Mouse (Mus musculus) hindbrain, embryonic 14.5 days (tissue): ENCODE data around the gene DXBay18. TPM values are rescaled to one million over a fixed set of nuclear protein-coding genes. Genes with fewer than 3 reads are reported as not detected.

ENCODE experiments used
- polyA plus RNA-seq: library from polyadenylated mRNA; unstranded; fragments of >200 nt; fragmentation: Nextera tagmentation; extraction: Ambion mirVana; gene quantifications from 2 replicates; pipeline ENCODE4 v1.2.1, GENCODE M21; 2014

Gene DXBay18
- polyA plus RNA-seq, 1 experiment from 2014 or later = not detected

Other genes with a start within 250 kb of the DXBay18 start
- 78.6 and 81.5 TPM in 2 replicates for gene Cetn2, start 231.0 kb downstream of the DXBay18 start, polyA plus RNA-seq
- 51.0 and 58.6 TPM in 2 replicates for gene Nsdhl, start 230.9 kb downstream of the DXBay18 start, polyA plus RNA-seq
- gene Zfp185, start 162.1 kb downstream of the DXBay18 start, polyA plus RNA-seq = 1.2 and 1.4 TPM in 2 replicates
- gene Pnma5, start 112.3 kb downstream of the DXBay18 start, polyA plus RNA-seq = not detected in 2 replicates
- gene Pnma3, start 84.7 kb downstream of the DXBay18 start, polyA plus RNA-seq = 2.8 and 4.4 TPM in 2 replicates
- gene Xlr4a, start 67.0 kb downstream of the DXBay18 start, polyA plus RNA-seq = not detected in 2 replicates
- gene Xlr3a, start 52.4 kb downstream of the DXBay18 start, polyA plus RNA-seq = 4.8 and 7.7 TPM in 2 replicates
- gene Gm14685, start 32.4 kb downstream of the DXBay18 start, polyA plus RNA-seq = 0.31 and 0.80 TPM in 2 replicates
- not detected in 2 replicates for gene Xlr5b, start 654 bp downstream of the DXBay18 start, polyA plus RNA-seq
- gene Spin2d, start 27.5 kb upstream of the DXBay18 start, polyA plus RNA-seq = not detected in 2 replicates
- 21.1 and 42.4 TPM in 2 replicates for gene Xlr3b, start 42.8 kb upstream of the DXBay18 start, polyA plus RNA-seq
- gene Xlr4b, start 64.9 kb upstream of the DXBay18 start, polyA plus RNA-seq = 0.38 and 0.63 TPM in 2 replicates
- gene F8a, start 78.8 kb upstream of the DXBay18 start, polyA plus RNA-seq = 30.2 and 31.4 TPM in 2 replicates
- gene Xlr4c, start 93.7 kb upstream of the DXBay18 start, polyA plus RNA-seq = 0.16 and 0.30 TPM in 2 replicates
- 0.23 and 0.46 TPM in 2 replicates for gene Xlr3c, start 115.9 kb upstream of the DXBay18 start, polyA plus RNA-seq
- gene Xlr5a, start 143.5 kb upstream of the DXBay18 start, polyA plus RNA-seq = not detected in 2 replicates
- not detected in 2 replicates for gene Xlr5c, start 143.5 kb upstream of the DXBay18 start, polyA plus RNA-seq
- gene Gm45015, start 187.4 kb upstream of the DXBay18 start, polyA plus RNA-seq = not detected in 2 replicates
- gene Zfp275, start 193.2 kb upstream of the DXBay18 start, polyA plus RNA-seq = 12.1 and 13.6 TPM in 2 replicates
- not detected in 2 replicates for gene Gm18336, start 249.3 kb upstream of the DXBay18 start, polyA plus RNA-seq